Mouse (Mus musculus): ENCODE data around the gene Paqr6. TPM values are rescaled to one million over a fixed set of nuclear protein-coding genes. Genes with fewer than 3 reads are reported as not detected.
"Not testable (repeated sequence)": the region's sequence is repeated elsewhere in the genome, so short reads cannot be mapped to it uniquely, and the experiment has no call there.

Gene Paqr6
- polyA plus RNA-seq, 1 experiment from 2014 or later = not detected

DNA sequence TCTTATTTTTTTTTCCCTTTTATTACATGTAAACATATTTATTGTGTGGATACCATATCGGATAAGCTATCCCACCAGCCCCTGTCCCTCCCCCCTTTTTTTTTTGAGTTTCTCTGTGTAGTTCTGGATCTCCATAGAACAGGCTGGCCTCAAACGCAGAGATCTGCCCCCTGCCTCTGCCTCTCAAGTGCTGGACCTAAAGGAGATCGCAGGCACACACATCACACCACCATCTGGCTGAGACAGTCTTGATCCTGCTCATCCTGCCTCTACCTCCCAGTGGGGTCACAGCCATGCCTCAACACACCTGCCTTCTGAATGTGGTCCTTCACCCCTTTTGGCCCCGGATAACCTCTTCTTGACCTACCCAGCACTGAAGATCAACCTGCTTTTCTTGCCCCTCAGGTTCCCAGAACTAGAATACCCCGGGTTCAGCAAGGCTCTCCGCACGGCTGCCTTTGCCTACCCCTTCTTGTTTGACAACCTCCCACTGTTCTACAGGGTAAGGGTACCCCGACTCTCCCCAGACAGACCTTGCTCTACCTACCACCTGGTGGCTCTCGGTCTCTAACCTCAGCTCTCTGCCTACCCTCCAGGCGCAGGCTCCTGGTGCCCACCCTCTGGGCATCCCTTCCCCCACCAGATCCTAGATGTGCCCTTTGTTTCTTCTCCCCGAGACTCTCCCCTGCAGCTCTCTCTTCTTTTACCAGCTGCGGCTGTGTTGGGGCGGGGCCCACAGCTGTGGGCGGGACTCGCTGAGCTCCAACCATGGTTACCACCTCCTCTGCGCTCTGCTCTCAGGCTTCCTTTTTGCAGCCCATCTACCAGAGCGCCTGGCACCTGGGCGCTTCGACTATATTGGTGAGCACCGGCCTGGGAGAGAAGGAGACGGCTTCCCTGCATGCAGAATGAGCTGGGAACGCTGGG, 17.3 kb downstream of the Paqr6 start:
- not testable (repeated sequence) for H3K27ac ChIP-seq; H3K36me3 ChIP-seq (ENCODE audit: inconsistent target); H3K79me2 ChIP-seq (ENCODE audit: inconsistent target); H3K4me3 ChIP-seq (ENCODE audit: inconsistent target)
- WGBS (ENCODE audit: missing documents) = 56% methylated on average over 9 of the region's 22 CpGs

DNA sequence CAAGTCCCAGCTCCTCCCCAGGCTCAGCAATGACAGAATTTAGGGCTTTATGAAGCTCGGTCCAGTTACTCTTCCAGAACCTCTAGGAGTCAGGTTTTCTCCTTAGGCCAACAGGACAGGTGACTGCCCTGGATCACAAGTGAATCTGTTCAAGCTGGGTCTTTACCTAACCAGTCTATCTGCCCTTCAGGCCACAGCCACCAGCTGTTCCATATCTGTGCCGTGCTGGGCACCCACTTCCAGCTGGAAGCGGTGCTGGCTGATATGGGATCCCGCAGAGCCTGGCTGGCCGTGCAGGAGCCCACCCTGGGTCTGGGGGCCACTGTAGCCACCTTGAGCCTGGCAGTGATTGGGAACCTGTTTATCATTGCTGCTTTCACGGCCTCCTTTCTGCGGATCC, 18.0 kb downstream of the Paqr6 start:
- not testable (repeated sequence) for H3K27ac ChIP-seq; H3K79me2 ChIP-seq (ENCODE audit: inconsistent target); H3K36me3 ChIP-seq (ENCODE audit: inconsistent target); H3K4me3 ChIP-seq (ENCODE audit: inconsistent target)
- WGBS (ENCODE audit: missing documents) = 60% methylated on average over 1 of the region's 7 CpGs

- Histone ChIP-seq H3K4me3 (ENCODE audit: inconsistent target) (no peak within 1 kb of the TSS), H3K36me3 (ENCODE audit: inconsistent target) (no peaks in the 10 kb centered on the region), H3K27ac (no peak within 1 kb of the TSS), H3K79me2 (ENCODE audit: inconsistent target) (no peaks in the 10 kb centered on the region)
- 89% methylated on average over 5 of the region's 5 CpGs for WGBS (ENCODE audit: missing documents)
Observed at GRCm38 (mm10) chr3:88384364-88384763, 20.0 kb downstream of the Paqr6 start, which contains the start of gene Bglap. Bglap (minus strand) TSS chr3:88384464.

- Histone ChIP-seq H3K27ac (no peak overlapping the region), H3K79me2 (ENCODE audit: inconsistent target) (no peaks in the 10 kb centered on the region), H3K36me3 (ENCODE audit: inconsistent target) (no peaks in the 10 kb centered on the region), H3K4me3 (ENCODE audit: inconsistent target) (no peak overlapping the region)
- WGBS (ENCODE audit: missing documents) = 83% methylated on average over 9 of the region's 9 CpGs
Observed at GRCm38 (mm10) chr3:88393776-88394375, 29.5 kb downstream of the Paqr6 start.

- Histone ChIP-seq H3K27ac (no peak overlapping the region), H3K36me3 (ENCODE audit: inconsistent target) (no peaks in the 10 kb centered on the region)
Observed at GRCm38 (mm10) chr3:88395288-88395687, 30.9 kb downstream of the Paqr6 start.

GRCm38 (mm10) chr3:88395742-88396141, 31.4 kb downstream of the Paqr6 start:
- 80% methylated on average over 8 of the region's 8 CpGs for WGBS (ENCODE audit: missing documents)
- Histone ChIP-seq H3K79me2 (ENCODE audit: inconsistent target) (peaks cover 6% of the 10 kb centered on the region; the same call in 1 of the 2 replicates), H3K36me3 (ENCODE audit: inconsistent target) (no peaks in the 10 kb centered on the region), H3K27ac (no peak overlapping the region), H3K4me3 (ENCODE audit: inconsistent target) (no peak overlapping the region)

More at GRCm38 (mm10) chr3:88395288-88395687, 30.9 kb downstream of the Paqr6 start:
- no peak overlapping the region for H3K4me3 ChIP-seq (ENCODE audit: inconsistent target)
- peaks cover 3% of the 10 kb centered on the region; the same call in 1 of the 2 replicates for H3K79me2 ChIP-seq (ENCODE audit: inconsistent target)
- WGBS (ENCODE audit: missing documents) = 93% methylated on average over 6 of the region's 6 CpGs

DNA sequence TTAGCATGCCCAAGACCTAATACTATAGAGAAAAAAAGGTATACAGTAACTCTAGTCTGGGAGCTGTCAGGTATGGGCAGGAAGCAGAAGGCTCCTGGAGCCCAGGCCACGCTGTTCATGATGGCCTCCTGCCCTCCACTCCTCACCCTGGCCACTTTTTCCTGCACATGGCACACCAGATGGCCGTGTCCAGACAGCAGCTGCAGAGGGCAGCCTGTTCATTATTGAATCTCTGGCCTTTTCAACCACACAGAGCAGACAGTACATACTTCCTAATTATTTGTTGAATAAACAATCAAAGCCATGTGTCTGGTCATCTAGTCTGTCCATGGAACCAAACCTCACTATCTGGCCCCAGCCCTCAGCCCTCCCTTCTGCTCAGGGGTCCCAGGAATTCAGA, 34.3 kb downstream of the Paqr6 start:
- Histone ChIP-seq H3K79me2 (ENCODE audit: inconsistent target) (peaks cover 18% of the 10 kb centered on the region), H3K27ac (no peak overlapping the region), H3K36me3 (ENCODE audit: inconsistent target) (no peaks in the 10 kb centered on the region), H3K4me3 (ENCODE audit: inconsistent target) (no peak overlapping the region)
- WGBS (ENCODE audit: missing documents) = 85% methylated on average over 2 of the region's 2 CpGs

DNA sequence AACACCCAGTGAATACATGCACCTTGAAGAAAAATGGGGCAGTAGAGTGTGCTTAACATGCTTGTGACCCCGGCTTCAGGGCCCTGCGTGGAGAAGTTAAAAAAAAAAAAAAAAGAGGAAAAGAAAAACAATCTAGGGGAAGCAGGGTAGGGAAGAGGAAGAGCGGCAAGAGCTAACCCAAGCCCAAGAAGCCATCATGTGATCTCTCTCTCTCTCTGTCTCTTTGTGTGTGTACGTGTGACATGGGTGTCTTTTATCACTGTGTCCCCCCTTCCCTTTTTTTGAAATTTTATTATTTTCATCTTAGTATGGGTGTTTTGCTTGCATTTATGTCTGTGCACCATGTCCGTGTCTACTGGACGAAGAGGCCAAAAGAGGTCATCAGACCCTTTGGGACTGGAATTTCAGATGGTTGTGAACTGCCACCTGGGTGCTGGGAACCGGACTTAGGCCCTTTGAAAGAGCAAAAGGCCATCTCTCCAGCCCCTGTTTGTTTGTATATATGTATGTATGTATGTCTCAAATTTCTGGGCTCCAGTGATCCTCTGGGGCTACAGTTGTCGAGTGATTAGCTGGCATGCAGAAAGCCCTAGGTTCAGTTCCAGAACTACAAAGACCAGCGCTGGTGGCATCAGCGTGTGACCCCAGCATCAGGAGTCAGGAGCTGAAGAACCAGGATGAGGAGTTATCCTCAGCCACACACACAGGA, 39.3 kb downstream of the Paqr6 start:
- WGBS (ENCODE audit: missing documents) = 62% methylated on average over 10 of the region's 10 CpGs
- Histone ChIP-seq H3K27ac (peak overlapping the region; percentile 60), H3K4me3 (ENCODE audit: inconsistent target) (no peak overlapping the region), H3K36me3 (ENCODE audit: inconsistent target) (no peaks in the 10 kb centered on the region), H3K79me2 (ENCODE audit: inconsistent target) (peaks cover 60% of the 10 kb centered on the region)

DNA sequence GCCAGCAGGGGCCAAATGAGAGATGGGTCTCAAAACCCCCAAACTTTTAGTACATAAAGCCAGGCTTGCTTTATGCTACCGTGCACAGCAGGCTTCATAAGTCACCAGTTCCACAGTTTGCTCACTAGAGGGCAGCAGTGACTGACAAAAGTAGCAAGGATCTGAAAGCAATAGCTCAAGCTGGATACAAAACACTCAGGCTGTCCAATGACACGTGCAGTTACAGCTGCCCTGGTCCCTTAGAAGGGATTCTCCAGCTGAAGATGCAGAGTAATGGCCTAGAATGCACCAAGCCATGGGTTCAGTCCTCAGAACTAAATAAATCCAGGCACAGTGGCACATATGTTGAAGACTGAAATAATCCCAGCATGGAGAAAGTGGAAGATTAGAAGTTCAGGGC, 42.7 kb downstream of the Paqr6 start:
- WGBS (ENCODE audit: missing documents) = 2% methylated on average over 2 of the region's 2 CpGs
- no peak overlapping the region for H3K4me3 ChIP-seq (ENCODE audit: inconsistent target)
- H3K36me3 ChIP-seq (ENCODE audit: inconsistent target) = peaks cover 10% of the 10 kb centered on the region; the same call in 1 of the 2 replicates
- H3K79me2 ChIP-seq (ENCODE audit: inconsistent target) = peaks cover 61% of the 10 kb centered on the region
- H3K27ac ChIP-seq = no peak overlapping the region

- Histone ChIP-seq H3K36me3 (ENCODE audit: inconsistent target) (peaks cover 14% of the 10 kb centered on the region; the same call in 1 of the 2 replicates), H3K4me3 (ENCODE audit: inconsistent target) (no peak overlapping the region), H3K79me2 (ENCODE audit: inconsistent target) (peaks cover 56% of the 10 kb centered on the region), H3K27ac (no peak overlapping the region)
- WGBS (ENCODE audit: missing documents) = 74% methylated on average over 7 of the region's 7 CpGs
Observed at GRCm38 (mm10) chr3:88407529-88407928, 43.1 kb downstream of the Paqr6 start.

- peak overlapping the region; percentile 60 for H3K4me3 ChIP-seq (ENCODE audit: inconsistent target)
- H3K79me2 ChIP-seq (ENCODE audit: inconsistent target) = peaks cover 57% of the 10 kb centered on the region
- peak overlapping the region; percentile 88 for H3K27ac ChIP-seq
- H3K36me3 ChIP-seq (ENCODE audit: inconsistent target) = peaks cover 18% of the 10 kb centered on the region; the same call in 1 of the 2 replicates
- 47% methylated on average over 5 of the region's 5 CpGs for WGBS (ENCODE audit: missing documents)
Observed at GRCm38 (mm10) chr3:88408953-88409352, 44.6 kb downstream of the Paqr6 start.

DNA sequence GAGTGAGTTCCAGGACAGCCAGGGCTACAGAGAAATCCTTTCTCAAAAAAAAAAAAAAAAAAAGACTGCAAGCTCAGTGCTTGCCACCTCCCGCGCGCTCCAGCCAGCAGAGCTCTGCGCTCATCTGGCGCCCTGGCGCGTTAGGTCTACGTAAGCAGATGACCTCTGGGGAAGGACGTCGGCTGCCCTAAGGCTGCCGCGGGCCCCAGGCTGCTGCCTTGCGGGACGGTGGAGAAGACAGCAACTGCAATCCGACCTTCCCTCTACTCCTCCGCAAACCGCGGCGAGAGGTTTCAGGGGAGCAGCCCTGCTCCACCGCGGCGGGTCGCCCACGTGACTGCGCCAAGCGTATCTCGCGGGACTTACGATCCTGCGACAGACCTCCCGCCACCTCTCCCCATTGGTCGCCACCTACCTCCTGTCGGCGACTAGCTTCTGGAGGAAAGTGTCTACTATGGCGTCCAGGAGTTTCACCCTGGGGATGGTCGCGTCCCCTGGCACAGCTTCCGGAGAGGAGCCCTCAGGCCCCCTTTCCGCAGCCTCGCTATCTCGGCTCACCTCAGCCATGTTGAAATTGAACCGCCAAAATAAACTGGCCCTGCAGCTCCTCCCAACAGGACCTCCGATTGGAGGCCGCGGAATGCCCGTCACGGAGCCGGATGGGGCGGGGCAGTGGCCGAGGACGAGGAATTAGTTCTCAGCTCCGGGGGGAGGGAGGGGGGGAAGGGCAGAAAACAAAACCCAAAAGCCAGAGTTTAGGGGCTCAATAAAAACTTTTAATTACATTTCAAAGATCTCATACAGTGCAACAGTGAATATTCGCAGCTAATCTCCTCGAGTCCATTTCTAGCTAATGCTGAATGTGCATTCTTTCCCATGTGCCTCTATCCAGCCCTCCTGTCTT, 45.6 kb downstream of the Paqr6 start, which contains the start of gene Pmf1:
Pmf1 (minus strand) TSS at position 591 of the 904 bp plus-strand sequence.
- peak within 1 kb of the TSS; percentile 88 for H3K27ac ChIP-seq
- WGBS (ENCODE audit: missing documents) = under 1% methylated on average over 54 of the region's 54 CpGs
- H3K36me3 ChIP-seq (ENCODE audit: inconsistent target) = peaks cover 20% of the 10 kb centered on the region
- peak within 1 kb of the TSS; percentile 60 for H3K4me3 ChIP-seq (ENCODE audit: inconsistent target)
- H3K79me2 ChIP-seq (ENCODE audit: inconsistent target) = peaks cover 58% of the 10 kb centered on the region

- Histone ChIP-seq H3K27ac (peak overlapping the region; percentile 88), H3K4me3 (ENCODE audit: inconsistent target) (peak overlapping the region; percentile 60), H3K36me3 (ENCODE audit: inconsistent target) (peaks cover 27% of the 10 kb centered on the region), H3K79me2 (ENCODE audit: inconsistent target) (peaks cover 58% of the 10 kb centered on the region)
- WGBS (ENCODE audit: missing documents) = 51% methylated on average over 7 of the region's 7 CpGs
Observed at GRCm38 (mm10) chr3:88410645-88411031, 46.3 kb downstream of the Paqr6 start.

DNA sequence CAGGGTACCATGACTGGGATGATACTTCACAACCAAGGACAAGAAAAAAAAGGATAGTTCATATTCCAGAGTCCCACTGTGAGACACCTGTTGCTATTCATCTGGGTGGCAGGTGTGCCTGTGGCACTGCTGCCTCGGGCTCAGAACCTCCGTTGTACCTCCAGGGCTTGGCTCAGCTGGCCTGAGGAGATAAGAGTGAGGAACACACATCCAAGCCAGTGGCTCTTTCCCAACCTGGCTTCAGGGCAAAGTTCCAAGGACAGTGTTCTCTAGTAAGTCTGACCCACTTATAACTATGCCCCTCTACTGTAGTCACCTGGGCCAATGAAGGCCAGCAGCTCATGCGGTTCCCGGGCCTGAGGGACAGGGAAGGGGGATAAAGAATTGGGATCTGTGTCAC, 47.3 kb downstream of the Paqr6 start:
- Histone ChIP-seq H3K36me3 (ENCODE audit: inconsistent target) (peaks cover 37% of the 10 kb centered on the region), H3K4me3 (ENCODE audit: inconsistent target) (no peak overlapping the region), H3K27ac (no peak overlapping the region), H3K79me2 (ENCODE audit: inconsistent target) (peaks cover 58% of the 10 kb centered on the region)
- WGBS (ENCODE audit: missing documents) = 98% methylated on average over 4 of the region's 4 CpGs

Data from macrophage (primary cell).